Mouse (Mus musculus): Measurements from ENCODE around the gene Dupd1.

Gene Dupd1

GRCm38 (mm10) chr14:21714486-21714885 is at the start of gene Dupd1:
Gene Dupd1 (minus strand): TSS chr14:21714576.
- no peak for DNase-seq (ENCODE audit: extremely low read depth, low read depth)

- DNase-seq (ENCODE audit: extremely low read depth, low read depth), result no peak
Measured at GRCm38 (mm10) chr14:21763736-21764135, 49.4 kb upstream of the Dupd1 start.

GRCm38 (mm10) chr14:21761560-21761959 is 47.2 kb upstream of the Dupd1 start:
- DNase-seq (ENCODE audit: extremely low read depth, low read depth), result no peak

GRCm38 (mm10) chr14:21753367-21753766 is 39.0 kb upstream of the Dupd1 start:
- DNase-seq (ENCODE audit: extremely low read depth, low read depth), result no peak

- no peak for DNase-seq (ENCODE audit: extremely low read depth, low read depth)
Measured at GRCm38 (mm10) chr14:21752411-21752810, 38.0 kb upstream of the Dupd1 start.

- DNase-seq (ENCODE audit: extremely low read depth, low read depth), result peak; percentile 34
Measured at GRCm38 (mm10) chr14:21750881-21751542, 36.6 kb upstream of the Dupd1 start, which contains the start of gene Dusp13. Gene Dusp13 (minus strand): TSS chr14:21751181.

GRCm38 (mm10) chr14:21750008-21750880 is 35.9 kb upstream of the Dupd1 start, which contains the start of gene Samd8:
Gene Samd8 (plus strand): TSS chr14:21750531.
- peak; percentile 36 for DNase-seq (ENCODE audit: extremely low read depth, low read depth)

GRCm38 (mm10) chr14:21748142-21748870 is 33.9 kb upstream of the Dupd1 start:
- DNase-seq (ENCODE audit: extremely low read depth, low read depth), result no peak

- no peak for DNase-seq (ENCODE audit: extremely low read depth, low read depth)
Measured at GRCm38 (mm10) chr14:21747436-21748141, 33.2 kb upstream of the Dupd1 start.

- no peak for DNase-seq (ENCODE audit: extremely low read depth, low read depth)
Measured at GRCm38 (mm10) chr14:21746846-21747245, 32.5 kb upstream of the Dupd1 start.

GRCm38 (mm10) chr14:21746251-21746650 is 31.9 kb upstream of the Dupd1 start:
- no peak for DNase-seq (ENCODE audit: extremely low read depth, low read depth)

GRCm38 (mm10) chr14:21745149-21745548 is 30.8 kb upstream of the Dupd1 start:
- no peak for DNase-seq (ENCODE audit: extremely low read depth, low read depth)

GRCm38 (mm10) chr14:21744169-21744568 is 29.8 kb upstream of the Dupd1 start:
- no peak for DNase-seq (ENCODE audit: extremely low read depth, low read depth)

GRCm38 (mm10) chr14:21742441-21742840 is 28.1 kb upstream of the Dupd1 start:
- DNase-seq (ENCODE audit: extremely low read depth, low read depth), result no peak

- peak; percentile 43 for DNase-seq (ENCODE audit: extremely low read depth, low read depth)
Measured at GRCm38 (mm10) chr14:21741786-21742185, 27.4 kb upstream of the Dupd1 start.

- DNase-seq (ENCODE audit: extremely low read depth, low read depth), result no peak
Measured at GRCm38 (mm10) chr14:21741314-21741713, 26.9 kb upstream of the Dupd1 start.

- no peak for DNase-seq (ENCODE audit: extremely low read depth, low read depth)
Measured at GRCm38 (mm10) chr14:21740345-21740744, 26.0 kb upstream of the Dupd1 start.

GRCm38 (mm10) chr14:21733131-21733905 is 18.9 kb upstream of the Dupd1 start:
- DNase-seq (ENCODE audit: extremely low read depth, low read depth), result no peak

GRCm38 (mm10) chr14:21729936-21730335 is 15.6 kb upstream of the Dupd1 start:
- DNase-seq (ENCODE audit: extremely low read depth, low read depth), result no peak

- DNase-seq (ENCODE audit: extremely low read depth, low read depth), result no peak
Measured at GRCm38 (mm10) chr14:21729031-21729732, 14.8 kb upstream of the Dupd1 start.
